Mouse (Mus musculus) sigmoid colon, adult 10 weeks (tissue): ENCODE data around the gene Lingo3. TPM values are rescaled to one million over a fixed set of nuclear protein-coding genes. Genes with fewer than 3 reads are reported as not detected.

ENCODE experiments used
- polyA plus RNA-seq: library from polyadenylated mRNA; stranded (reverse); fragments of 350-450 nt; fragmentation: Illumina TruSeq; extraction: RNeasy Lipid Tissue Mini Kit (QIAGEN cat#74804); gene quantifications from one replicate; pipeline ENCODE4 v1.2.3, GENCODE M21; 2014; ENCODE audit warnings: low read depth, low replicate concordance

Lingo3 gene
- polyA plus RNA-seq, result not detected

DNA sequence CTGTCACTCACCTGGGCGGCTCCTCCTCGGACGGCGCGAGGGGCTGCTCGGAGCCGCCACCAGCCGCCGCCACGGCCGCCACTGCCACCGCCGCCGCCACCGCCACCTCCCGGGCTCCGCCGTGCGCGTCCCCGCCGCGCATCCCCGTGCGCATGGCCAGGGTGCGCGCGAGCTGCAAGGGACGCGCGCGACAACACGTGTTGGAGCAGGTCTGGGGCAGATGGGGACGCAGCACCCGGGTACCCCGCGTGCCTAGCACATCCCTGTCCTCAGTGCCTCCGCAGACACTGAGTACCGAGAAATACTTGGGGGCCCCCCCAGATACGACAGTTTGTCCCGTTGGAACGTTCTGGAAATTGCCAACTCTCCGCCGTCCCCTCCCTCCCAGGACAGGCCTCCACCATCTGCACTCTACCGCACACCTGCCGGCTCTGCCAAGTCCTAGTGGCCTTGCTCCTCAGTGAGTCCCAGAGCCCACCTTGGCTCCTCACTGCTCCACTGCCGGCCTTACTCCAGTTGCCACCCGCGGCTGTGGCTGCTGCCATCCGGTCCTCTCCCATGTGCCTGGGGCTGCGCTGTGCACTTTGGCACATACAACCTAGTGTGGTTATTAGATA, at the start of gene Lingo3:
TSS of gene Lingo3 (minus strand) at position 109 of the 617 bp plus-strand sequence.

DNA sequence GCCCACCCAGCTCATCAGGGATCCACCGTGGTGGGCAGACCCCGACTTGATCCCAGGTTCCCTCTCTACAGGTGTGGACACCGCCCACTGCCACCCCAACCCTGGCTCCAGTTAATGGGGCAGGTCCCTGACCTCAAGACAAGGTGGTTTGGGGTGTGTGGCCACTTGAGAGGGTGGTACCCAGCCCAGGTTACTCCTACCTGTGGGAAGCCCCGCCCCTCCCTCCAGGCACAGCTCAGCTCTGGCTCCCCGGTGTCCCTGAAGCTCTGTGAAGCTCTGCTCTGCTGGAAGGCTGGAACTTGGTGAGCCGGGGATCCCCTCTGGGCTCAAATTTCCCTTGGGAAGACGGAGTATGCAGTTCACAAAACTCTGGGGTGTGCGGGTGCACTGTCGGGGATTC, 27.7 kb upstream of the Lingo3 start, which contains the start of gene Tmprss9:
TSS of gene Tmprss9 (plus strand) at position 268 of the 400 bp plus-strand sequence.

DNA sequence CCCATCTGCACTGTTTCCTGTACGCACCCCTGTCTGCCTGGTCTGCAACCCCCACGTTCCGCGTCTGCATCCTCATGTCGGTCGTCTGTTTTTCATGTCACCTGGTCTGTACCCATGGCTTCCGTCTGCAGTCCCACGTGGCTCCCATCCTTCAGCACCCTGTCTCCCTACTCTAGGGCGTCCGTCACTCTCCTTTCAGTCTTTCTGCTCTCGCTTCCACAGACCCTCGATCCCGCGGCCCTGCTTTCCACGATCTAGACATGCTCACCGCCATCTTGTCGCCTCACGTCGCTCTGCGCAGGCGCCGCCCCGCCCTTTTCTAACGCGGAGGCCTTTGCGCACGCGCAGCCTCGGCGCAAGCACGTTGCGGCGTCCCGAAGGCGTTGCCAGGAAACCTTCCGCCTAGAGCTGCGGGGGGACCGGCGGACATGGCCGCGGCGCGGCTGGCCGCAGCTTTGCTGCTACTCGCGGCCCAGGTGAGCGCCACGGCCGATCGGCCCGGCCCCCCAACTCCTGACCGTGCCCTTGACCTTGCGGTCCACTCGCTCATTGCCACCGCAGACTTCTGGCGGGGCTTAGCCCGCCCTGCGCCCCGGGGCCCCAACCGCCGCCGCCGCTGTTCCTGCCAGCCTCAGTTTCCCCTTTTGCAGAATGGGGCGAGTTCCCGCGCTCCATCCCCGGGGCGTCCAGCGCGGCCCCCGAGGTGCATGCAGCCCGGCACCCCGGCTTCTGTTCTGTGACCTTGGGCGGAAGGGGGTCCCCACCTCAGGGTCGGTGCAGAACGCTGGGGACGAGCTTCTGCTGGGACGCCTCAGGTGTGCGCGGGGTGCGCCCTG, 11.3 kb upstream of the Lingo3 start, which contains the start of the genes Lsm7 and Sppl2b:
TSS of gene Lsm7 (minus strand) at position 297 of the 836 bp plus-strand sequence.
TSS of gene Sppl2b (plus strand) at position 363 of the 836 bp plus-strand sequence.

DNA sequence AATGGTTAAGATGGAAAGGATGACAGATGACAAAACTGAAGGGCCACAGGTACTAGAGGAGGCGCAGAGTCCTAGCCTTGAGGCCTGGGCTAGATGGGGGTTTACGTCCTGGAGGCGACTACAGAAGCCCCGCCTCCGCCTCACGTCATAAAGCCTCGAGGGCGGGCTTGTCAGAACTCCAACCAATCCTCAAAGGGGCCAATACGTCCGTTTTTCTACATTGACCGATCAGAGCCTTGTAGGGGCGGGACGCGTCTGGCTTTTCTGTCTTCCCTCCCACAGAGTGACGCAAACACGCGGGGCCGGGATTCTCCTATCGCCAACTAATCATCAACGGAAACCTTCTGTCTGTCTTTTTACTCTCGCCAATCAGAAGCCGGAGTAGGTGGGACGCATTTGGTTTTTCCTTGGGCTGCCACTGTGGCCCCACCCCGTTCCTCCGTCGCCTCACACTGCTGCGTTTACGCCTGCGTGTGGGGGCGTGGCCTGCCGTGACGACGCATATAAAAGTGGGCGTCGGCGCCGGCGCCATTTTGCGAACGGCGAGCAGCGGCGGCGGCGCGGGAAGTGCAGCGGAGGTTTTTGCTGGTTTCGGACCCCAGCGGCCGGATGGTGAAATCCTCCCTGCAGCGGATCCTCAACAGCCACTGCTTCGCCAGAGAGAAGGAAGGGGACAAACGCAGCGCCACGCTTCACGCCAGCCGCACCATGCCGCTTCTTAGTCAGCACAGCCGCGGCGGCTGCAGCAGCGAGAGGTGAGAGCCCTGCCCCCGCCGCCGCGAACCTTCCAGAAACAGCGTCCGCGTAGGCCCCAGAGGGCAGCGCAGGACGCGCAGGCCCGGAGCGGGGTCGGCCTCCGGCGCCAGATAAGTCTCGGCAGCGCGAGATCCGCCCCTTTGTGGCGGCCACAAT, 17.4 kb downstream of the Lingo3 start, which contains the start of gene Oaz1:
TSS of gene Oaz1 (plus strand) at position 506 of the 912 bp plus-strand sequence.

DNA sequence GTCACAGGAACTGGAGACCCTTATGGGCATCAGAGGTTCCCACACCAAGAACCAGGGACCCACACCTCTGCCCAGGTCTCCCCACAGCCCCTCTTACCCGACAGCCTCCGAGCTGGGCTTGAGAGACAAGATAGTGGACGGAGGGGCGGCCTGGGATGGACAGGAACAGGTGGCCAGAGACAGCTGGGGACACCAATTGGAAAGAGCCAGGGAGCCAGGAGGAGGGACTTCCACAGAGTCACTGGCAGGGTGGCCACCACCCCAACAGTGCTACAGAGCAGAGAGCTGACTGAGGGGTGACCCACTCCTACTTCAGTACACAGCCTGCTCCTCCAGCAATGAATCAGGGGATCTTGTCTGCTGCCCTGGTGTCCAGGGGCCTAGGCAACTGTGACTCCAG, 30.5 kb downstream of the Lingo3 start, which contains the start of gene Jsrp1:
TSS of gene Jsrp1 (minus strand) at position 133 of the 400 bp plus-strand sequence.

DNA sequence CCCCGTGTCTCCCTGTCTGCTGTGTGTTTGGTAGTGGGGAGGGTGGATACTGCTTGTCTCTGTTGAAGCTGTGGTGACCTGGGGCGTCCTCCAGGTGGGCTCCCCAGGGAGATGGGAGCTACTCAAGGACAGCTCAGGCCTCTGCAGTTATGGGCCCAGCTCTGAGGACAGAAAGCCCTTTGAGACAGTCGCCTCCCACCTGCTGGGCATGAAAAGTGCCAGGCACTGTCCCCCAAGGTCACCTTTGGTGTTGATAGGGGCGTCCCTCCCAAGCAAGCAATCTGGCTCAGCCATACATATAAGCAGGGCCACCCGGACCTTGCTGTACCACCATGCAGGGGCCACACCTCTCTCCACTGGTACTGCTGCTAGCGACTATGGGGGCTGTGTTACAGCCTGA, 38.9 kb downstream of the Lingo3 start, which contains the start of gene Amh:
TSS of gene Amh (plus strand) at position 328 of the 400 bp plus-strand sequence.

DNA sequence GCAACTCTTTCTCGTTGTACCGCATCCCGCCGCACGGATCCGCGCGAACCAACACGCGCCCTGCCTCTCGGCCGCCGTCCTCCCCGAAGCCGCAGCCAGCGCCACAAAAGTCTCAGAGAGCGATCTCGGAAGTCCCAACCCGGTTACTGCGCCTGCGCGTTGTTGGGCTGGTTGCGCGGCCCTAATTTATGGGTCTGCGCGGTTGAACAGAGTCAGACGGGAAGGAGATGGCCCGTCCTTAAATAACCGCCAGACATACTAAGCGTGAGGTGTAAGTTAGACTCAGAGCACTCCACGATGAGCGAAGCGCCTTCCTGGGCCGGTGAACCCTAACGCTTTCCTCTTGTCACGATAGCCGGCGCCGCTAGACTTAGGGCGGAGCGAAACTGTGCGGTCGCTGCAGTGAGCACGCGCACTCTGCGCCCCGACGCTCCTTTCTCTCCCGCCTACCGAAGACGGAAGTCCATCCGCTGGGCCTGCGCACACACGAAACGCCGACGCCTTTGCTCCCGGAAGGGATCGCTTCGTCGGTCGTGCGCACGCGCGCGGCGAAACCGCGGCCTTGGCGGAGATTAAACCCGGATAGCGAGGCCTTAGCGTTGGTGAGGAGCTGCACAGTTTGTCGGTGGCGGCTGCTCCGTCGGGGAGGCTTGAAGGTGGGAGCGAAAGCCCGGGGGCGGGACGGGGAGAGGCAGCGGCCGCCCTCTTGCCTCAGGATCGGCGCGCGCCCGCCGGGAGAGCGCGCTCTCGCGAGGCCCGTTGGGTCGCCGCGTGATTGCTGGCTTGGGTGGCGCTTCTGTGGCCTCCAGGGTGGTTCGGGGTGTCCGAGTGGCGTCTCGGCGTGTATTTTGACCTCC, 45.5 kb downstream of the Lingo3 start, which contains the start of the genes Sf3a2 and Plekhj1:
TSS of gene Sf3a2 (plus strand) at position 49 of the 857 bp plus-strand sequence.
TSS of gene Plekhj1 (minus strand) at position 477 of the 857 bp plus-strand sequence.

Other genes with a start within 250 kb of the Lingo3 start
- 1.9 TPM for gene Scamp4, start 241.2 kb downstream of the Lingo3 start, polyA plus RNA-seq
- gene Adat3, start 241.2 kb downstream of the Lingo3 start, polyA plus RNA-seq, result not detected
- gene Gm49322, start 238.0 kb downstream of the Lingo3 start, polyA plus RNA-seq, result not detected
- gene Csnk1g2, start 221.2 kb downstream of the Lingo3 start, polyA plus RNA-seq, result 1.1 TPM
- 0.22 TPM for gene Btbd2, start 187.0 kb downstream of the Lingo3 start, polyA plus RNA-seq
- gene Mknk2, start 165.9 kb downstream of the Lingo3 start, polyA plus RNA-seq, result 3.6 TPM
- gene Mob3a, start 142.1 kb downstream of the Lingo3 start, polyA plus RNA-seq, result 4.6 TPM
- gene Izumo4, start 141.9 kb downstream of the Lingo3 start, polyA plus RNA-seq, result 3.5 TPM
- gene Ap3d1, start 101.8 kb downstream of the Lingo3 start, polyA plus RNA-seq, result 14.0 TPM
- gene Dot1l, start 88.8 kb downstream of the Lingo3 start, polyA plus RNA-seq, result 3.0 TPM
- gene Sf3a2, start 45.8 kb downstream of the Lingo3 start, polyA plus RNA-seq, result 2.4 TPM
- 3.9 TPM for gene Plekhj1, start 45.4 kb downstream of the Lingo3 start, polyA plus RNA-seq
- not detected for gene Amh, start 38.8 kb downstream of the Lingo3 start, polyA plus RNA-seq
- gene Jsrp1, start 30.5 kb downstream of the Lingo3 start, polyA plus RNA-seq, result not detected
- gene Oaz1, start 17.4 kb downstream of the Lingo3 start, polyA plus RNA-seq, result 116 TPM
- 2.8 TPM for gene Lsm7, start 11.2 kb upstream of the Lingo3 start, polyA plus RNA-seq
- not detected for gene Sppl2b, start 11.2 kb upstream of the Lingo3 start, polyA plus RNA-seq
- not detected for gene Tmprss9, start 27.8 kb upstream of the Lingo3 start, polyA plus RNA-seq
- not detected for gene Timm13, start 56.9 kb upstream of the Lingo3 start, polyA plus RNA-seq
- gene Lmnb2, start 74.2 kb upstream of the Lingo3 start, polyA plus RNA-seq, result 1.2 TPM
- gene Gadd45b, start 86.0 kb upstream of the Lingo3 start, polyA plus RNA-seq, result 12.3 TPM
- 0.76 TPM for gene Gng7, start 170.9 kb upstream of the Lingo3 start, polyA plus RNA-seq
- gene Diras1, start 181.6 kb upstream of the Lingo3 start, polyA plus RNA-seq, result not detected
- 0.41 TPM for gene Slc39a3, start 193.4 kb upstream of the Lingo3 start, polyA plus RNA-seq
- 1.3 TPM for gene Sgta, start 216.1 kb upstream of the Lingo3 start, polyA plus RNA-seq
- not detected for gene Thop1, start 226.0 kb upstream of the Lingo3 start, polyA plus RNA-seq